Mouse (Mus musculus): ENCODE results near the gene Serpina16.

Serpina16 gene

GRCm38 (mm10) chr12:103656848-103657626, 18.9 kb downstream of the Serpina16 start, which contains the start of gene Serpina6:
Serpina6 (minus strand) TSS chr12:103657212.
- DNase-seq (ENCODE audit: low spot score) = no peak

- DNase-seq (ENCODE audit: low spot score) = no peak
These were observed 20.6 kb downstream of the Serpina16 start for GRCm38 (mm10) chr12:103655123-103656044.

DNA sequence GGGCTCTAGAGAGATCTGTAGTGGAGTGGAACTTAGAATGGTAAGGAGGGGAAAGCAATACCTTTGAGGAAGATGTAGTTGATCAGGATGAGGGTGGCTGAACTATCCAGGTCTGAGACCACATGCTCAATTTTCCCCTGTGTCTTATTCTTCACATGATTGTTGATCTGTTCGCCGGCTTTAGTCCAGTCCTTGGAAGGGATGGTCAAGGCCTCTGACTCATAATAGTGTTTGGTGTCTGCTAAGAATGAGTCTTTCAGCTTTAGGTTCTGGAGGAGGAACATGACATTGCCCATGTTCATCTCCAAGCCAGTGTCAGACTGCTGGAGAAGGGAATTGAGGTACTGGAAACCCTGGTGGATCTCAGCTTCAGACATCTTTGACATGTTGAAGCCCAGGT, 22.1 kb downstream of the Serpina16 start:
- no peak for DNase-seq (ENCODE audit: low spot score)

- DNase-seq (ENCODE audit: low spot score) = no peak
These were observed 29.6 kb downstream of the Serpina16 start for GRCm38 (mm10) chr12:103646314-103646713.

DNA sequence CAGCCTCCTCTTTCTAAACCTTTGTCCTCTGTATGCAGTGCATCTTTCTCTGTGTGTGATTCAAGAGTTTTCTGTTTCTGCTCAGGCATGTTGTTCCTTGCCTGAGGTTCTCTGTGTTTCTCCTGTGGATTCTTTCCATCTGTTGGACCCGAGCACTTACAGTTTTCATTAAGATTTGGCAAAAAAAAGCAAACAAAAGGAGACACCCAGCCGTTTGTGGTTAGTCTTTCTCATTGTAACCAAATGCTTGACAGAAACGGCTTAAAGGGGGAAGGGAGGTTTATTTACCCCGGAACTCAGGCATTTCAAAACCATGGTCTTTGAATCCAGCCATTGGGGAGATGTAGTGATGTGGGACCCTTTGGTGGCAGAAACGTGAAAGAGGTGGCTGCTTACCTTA, 31.3 kb downstream of the Serpina16 start:
- no peak for DNase-seq (ENCODE audit: low spot score)

- DNase-seq (ENCODE audit: low spot score) = no peak
These were observed 32.1 kb downstream of the Serpina16 start for GRCm38 (mm10) chr12:103643818-103644217.

- DNase-seq (ENCODE audit: low spot score) = peak; percentile 37
These were observed 32.6 kb downstream of the Serpina16 start for GRCm38 (mm10) chr12:103643336-103643735.

GRCm38 (mm10) chr12:103635846-103636245, 40.1 kb downstream of the Serpina16 start:
- no peak for DNase-seq (ENCODE audit: low spot score)

DNA sequence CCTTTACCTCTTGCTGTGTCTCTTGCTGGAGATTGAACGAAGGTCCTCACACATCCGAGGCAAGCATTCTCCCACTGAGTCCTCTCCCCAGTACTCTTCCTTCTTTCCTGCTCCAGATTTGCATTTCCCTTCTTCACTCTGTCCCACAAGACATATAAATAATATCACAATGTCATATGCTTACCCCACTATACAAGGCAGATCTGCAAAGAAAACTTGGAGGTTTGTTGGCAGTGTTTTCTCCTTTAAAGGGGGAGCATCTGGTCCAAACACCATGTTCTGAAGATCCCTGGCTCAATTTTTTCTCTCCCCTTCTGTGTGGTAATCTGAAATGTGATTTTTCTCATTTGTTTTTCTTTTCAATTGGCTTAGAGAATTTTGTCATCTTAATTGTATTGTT, 41.5 kb downstream of the Serpina16 start:
- no peak for DNase-seq (ENCODE audit: low spot score)

DNA sequence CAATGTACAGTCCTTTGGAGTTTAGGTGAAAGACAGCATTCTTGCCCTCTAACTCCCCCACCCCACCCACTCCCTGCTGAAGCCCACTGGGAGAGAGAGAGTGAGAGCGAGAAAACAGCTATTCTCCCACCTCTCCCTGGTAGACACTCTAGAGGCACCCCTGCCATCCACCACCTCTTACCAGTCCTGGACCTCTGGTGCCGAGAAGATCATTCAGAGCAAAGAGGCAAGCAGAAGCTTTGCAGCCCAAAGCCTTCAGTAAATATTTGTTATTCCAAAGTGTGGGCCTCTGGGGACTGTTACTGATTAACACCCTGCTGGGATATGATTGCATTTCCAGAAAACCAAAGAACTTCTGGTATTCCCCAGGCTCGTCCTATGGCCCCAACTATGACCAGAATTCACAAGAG, 44.7 kb downstream of the Serpina16 start, which contains the start of gene Serpina10:
Gene Serpina10 (minus strand): TSS at position 242 of the 410 bp plus-strand sequence.
- DNase-seq (ENCODE audit: low spot score) = no peak

Measured in c-Kit-positive CD71-positive TER-119-positive erythroid progenitor cells, embryonic 14.5 days (primary cell).